Mouse (Mus musculus): ENCODE data around the gene Ehf.

Ehf gene

DNA sequence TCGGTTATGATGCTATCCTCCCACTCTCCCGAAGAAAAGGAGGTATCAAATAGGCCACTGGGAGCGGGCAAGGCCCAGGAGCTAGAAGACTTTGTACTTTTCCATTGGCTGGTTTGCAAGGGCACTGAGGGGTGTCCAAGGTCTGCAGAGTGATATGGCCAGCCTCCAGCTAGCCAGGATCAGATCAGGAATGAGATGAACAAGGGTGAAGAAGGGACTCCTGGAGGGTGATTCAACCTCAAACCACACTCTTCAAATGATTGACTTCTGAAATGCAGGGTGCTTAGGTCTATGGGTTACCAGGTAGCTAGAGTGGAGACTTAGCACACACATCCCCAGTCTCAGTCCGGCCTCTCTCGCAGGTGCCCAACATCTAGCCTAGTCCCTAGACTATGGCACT lies 9.3 kb downstream of the Ehf start:
- DNase-seq: no peak

DNA sequence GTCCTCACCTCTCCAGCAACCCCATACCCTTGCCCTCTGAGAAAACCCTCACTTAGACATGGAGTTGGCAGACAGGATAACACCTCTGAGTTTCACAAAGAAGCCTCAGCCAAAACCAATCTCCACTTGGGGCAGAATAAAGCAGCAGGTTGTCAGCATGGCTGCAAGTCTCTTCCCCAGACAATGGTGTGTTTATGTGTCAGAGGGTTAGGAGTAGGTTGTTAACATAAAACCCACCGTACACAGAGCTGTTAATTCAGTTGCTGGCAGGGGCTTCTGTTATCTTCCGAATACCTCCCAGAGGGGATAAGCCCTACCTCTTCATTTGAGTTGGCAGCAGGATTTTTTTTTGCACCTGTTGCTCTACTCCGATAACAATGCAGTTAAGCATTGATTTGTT lies 9.9 kb downstream of the Ehf start:
- DNase-seq: no peak

DNA sequence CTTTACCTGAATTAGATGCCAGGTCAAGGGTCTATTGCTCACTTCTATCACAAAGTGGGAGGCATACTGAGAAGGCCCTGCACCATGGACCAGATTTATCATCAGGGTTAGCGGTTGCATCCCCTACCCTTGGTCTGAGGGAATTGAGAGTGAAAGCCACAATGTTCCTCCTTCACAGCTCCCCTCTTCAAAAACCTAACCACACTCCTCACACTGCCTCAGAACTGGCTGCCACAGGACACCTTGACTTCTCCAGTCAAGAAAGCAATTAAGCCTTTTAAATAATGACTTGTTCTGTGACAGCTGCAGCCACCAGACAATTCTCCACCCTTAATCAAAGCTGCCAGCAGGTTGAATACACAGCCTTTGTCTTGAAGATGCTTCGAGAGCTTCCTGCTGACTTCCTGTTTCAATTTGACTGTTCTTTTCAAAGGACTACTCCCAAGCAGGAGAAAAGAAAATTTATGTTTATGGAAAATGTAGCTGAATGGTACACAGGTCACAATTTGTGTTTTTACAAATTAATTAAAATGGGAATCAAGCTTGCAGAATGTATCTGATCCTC lies 12.3 kb downstream of the Ehf start:
- DNase-seq: no peak

DNA sequence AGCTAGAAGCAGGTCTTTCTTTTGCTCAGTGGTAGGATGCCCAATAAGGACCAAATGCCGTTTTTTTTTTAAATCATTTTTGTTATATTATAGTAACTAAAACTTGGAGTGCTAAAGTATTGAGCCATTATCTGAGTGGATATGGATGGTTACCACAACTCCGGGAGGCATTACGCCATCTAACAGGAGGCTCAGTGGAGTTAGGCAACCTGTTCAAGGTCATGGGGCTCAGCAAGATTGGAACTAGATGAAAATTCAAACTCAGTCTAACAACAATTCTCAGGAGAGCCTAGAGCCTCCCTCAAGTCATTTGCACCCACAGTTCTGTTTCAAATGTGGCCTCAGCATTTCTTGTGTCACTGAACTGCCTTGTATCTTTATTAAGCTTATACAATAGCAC lies 12.9 kb downstream of the Ehf start:
- peak; percentile 34 for DNase-seq

DNA sequence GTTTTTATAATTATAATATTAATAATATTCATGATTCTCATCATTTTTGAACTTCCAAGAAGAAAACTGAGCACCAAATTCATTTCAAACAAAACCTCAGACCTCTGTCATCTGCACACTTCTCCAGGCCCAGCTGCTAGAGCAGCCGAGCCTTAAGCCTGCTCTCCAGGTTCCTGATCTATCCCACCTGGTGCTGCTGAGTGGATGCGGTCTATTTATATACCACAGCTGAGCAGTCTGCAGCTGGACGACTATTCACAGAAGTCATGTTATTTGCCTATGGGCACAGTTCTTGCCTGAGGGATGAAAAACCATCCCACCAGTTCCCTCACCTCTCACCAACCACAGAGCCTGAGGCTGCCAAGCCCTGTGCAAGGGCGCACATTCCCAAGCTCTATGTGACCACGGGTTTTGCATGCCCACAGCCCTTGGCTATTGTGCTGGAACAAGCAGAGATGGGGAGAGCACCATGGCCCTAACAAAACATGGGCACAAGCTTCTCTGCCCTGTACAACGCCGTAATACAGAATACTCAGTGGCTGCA lies 13.6 kb downstream of the Ehf start:
- no peak for DNase-seq

DNA sequence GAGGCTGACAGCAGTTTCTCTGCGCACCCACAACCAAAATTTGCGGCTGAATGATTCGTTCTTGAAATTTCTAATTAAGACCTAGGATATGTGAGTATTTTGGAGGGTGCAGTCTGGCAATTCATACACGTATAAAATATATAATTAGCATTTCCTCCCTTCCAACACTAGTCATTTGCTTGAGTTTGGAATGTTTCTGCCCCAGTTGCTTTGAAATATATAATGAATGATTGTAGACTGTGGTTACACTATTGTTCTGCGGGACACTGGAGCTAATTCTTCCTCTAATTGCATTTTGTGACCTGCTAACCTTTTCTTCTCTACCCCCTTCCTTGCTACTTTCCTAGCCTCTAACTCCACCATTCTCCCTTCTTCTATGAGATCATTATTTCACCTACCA lies 15.4 kb downstream of the Ehf start:
- DNase-seq: no peak

DNA sequence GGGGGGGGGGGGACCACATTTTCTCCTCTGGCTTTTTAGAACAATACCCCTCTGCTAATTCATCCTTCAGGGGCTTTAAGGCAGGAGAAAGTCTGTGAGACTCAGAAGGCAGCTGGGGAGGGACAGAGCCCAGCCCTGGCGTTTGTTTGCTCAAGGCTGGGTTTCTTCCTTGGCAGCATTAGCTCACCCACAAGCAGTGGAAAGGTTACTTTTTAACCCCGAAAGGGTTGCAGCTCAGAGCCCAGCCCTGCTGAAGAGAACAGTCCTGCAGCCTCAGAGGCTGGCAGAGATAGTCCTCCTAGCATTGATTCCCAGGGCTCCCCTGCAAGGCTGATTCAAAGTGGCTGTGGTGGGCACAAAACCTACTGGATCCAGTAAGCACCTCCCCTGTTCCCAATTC lies 17.5 kb downstream of the Ehf start:
- DNase-seq: peak; percentile 68

DNA sequence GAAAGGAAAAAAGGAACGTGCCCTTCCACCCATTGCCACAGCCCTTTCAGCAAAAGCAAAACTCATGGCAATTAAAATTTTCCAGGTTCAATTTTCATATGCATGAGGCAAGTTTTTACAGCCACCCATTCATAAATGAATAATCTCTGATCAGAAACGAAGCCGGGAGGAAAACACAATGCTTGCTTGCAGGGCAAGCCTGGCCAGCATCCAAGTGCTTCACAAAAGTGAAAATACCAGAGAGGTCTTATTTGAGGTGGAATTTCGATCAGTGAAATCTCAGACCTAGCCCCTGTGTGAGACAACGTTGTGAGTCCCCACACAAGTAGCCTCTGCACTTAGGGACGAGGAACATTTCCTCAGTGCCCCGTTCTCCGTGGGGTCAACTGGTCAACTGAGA lies 19.3 kb downstream of the Ehf start:
- peak; percentile 60 for DNase-seq

DNA sequence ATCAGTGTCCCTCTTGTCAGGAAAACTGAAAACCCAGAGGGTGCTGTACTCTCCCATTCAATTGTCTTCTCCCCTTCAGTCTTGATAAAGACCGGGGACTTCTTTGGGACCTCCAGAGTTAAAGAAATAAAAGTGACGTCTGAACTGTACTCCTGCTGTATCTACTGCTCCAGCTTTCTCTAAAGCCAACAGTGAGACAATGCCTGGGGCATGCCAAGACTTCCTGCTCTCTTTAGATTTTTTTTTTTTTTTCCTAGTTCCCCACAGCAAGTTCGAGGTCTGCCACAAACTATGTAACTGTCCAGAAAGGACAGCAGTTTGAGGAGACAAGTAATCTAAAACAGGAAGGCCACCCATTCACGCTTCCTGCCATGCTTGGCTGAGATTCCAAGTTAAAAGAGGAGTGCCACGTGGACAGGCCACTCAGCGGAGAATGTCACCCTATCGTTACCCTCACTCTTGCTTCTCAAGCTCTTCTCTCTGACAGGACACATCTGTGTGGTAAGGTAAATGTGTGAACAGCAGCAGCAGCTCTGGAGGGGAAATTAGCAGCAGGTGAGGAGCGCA lies 20.8 kb downstream of the Ehf start:
- peak; percentile 26 for DNase-seq

DNA sequence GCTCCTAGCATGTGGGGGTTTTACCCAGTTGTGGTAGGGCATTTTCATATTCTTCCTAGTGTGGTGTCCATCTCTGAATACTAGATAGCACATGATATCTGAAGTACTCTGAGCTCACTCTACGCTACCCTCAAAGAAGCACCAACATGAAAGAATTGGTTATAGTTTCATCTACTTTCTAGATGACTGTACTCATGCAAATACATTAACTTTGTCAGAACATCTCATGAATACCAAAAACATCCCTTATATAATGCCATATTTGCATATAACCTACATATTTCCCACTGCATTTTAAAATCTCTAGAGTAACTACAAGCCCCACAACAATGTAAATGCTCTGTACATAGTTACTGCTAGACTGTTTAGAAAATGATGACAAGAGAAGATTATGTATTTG lies 23.2 kb downstream of the Ehf start:
- no peak for DNase-seq

DNA sequence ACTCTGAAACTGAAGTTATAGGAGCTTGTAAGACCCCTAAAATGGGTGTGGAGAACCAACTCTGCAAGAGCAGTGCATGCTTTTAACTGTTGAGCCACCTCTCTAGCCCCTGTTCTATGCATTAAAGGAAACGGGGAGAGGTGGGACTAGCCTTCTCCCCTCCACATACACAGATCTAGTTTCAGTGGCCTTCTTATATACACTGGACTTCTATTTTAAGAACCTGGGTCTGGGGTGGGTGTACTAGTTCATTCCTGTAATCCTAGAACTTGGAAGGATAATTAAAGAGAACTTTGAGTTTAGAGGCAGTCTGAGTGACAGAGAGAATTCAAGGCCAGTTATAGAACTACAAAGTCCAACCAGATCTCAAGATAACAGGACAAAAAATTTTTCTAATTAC lies 24.6 kb downstream of the Ehf start:
- no peak for DNase-seq

DNA sequence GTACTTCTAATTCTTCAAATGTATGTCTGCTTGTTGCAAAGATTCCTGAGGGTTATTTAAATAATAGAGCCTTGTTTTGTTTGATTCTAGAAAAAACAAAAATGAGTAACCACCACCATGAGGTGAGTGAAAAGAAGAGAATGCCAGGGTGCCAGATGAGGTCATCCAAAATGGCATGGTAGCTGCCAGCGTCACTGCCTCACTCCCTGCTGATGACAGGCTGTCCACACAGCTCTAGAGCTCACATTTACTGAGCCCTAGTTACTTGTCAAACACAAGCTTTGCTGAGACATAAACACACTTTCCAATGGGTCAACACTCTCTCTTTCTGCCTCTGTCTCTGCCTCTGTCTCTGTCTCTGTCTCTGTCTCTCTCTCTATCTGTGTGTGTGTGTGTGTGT lies 25.3 kb downstream of the Ehf start:
- DNase-seq: no peak

DNA sequence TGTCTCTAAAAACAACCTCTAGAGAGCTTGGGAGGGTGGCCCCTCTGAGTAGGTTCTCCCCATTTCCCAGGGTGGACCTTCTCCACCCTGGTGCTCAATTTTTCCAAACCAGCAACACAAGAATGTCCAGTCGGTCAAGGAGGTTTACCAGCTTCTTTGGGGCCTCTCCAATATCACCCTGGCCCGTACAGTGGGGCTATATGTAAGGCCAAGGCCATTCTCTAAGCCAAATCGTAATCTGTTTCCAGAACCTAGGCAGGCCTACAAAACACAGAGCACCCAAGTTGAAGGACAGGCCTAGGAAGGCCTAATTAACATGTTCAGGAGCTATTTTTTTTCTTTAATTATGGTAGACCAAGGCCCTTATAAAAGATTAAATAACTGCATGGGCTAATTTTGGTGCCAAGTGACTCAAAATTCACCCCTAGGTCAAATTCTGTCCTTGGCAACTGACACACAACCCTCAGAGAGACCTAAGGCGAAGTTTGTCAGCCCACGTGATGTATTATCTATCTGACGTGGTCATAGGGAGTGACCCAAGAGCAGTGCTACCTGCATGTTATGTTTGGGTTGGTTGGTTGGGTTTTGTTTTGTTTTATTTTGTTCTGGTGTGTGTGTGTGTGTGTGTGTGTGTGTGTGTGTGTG lies 27.6 kb downstream of the Ehf start:
- DNase-seq: no peak

DNA sequence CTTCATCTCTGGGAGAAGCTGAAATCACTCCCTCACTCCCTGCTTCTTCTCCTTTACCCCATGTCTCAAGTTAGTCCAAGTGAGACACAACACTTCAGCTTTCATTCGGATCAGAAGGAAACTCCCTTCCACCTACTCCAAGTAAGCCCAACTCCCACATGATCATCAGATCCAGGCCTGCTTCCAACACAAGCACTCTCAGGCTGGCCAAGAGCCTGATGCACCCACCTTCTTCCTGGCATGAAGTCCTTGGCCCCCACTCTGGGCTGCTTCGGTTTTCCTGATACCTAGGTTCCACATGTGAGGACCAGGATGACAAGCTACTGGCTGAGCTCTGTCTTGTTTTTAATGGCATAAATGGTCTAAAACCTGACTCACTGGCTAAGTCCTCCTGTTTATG lies 28.3 kb downstream of the Ehf start:
- peak; percentile 56 for DNase-seq

DNA sequence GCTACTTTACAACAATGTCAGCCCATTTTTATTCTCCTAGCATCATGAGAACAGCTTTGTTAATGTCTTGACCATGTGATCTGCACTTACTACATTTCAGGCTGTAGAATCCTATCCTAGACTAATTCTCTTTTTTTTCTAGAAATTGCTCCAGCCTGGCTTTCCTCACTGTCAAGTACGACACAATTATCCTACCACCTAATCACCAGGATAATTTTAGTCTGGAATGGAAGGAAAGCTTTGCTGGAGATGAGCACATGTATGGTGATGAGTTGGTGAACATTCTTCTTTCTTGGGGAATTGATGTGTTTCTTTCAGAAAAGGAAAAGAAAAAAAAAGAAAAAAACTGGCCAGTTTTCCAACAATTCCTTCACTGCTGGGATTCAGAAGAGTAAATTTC lies 28.8 kb downstream of the Ehf start:
- peak; percentile 29 for DNase-seq

DNA sequence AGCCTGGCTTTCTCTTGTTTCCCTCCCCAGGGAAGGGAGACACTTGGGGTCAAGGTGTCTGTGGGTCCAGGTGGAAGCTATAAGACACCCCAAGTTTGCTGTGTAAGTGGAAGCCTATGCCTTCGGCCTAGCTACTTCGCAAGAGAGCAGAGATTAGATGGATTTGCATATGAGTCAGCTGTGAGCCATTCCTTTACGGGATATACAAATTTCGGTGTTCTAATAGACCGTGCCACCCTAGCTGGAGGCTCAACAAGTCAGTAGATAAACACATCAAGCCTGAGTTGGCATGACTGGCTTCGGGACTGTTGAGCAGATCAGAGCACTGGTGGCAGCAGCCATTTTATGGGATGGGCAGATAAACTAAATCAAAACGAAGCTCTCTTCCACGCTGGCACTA lies 31.6 kb downstream of the Ehf start:
- DNase-seq: no peak

DNA sequence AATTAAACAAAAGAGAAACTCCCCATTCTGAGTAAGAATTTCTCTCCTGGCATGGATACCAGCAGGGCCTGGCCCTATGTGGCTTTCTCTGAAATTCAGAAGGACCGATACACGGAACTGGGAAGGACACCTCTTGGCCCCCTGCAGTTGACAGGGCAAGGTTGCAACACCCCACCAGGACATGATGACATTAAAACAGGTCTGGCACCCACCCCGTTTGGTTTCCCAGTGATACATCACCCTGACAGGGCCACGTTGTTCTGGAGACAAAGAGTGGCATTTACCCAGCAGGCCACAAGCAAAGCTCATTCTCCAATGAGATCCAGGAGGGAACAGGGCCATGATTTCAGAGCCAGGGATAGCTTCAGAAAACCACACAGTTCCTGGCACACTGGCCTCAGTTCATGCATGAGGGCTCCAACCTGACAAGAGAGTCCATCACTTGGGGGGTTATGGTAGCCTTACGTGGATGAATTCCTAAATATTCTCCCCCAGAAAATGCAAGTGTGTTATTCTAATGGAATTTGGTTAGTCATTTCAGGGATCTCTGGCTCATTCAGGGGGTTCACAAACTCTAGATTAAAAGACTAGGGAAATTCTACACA lies 32.4 kb downstream of the Ehf start:
- no peak for DNase-seq

DNA sequence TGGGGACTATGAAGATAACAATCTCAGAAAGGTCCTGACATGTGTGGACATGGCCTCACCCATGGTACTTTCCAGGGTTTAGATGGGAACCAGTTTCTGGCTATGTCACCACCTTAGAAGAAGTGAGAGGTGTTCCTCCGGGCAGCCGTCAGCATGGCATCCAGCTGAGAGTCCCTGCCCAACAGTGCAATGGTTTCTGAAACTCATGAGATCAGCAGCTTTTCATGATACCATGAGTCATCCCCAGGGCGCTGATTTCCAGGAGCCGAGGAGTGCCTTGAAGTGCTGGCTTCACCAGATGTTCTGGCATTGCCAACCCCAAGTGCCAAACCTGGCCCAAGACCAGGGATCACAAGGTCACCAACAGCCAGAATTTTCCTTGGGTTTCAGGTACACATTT lies 64.0 kb downstream of the Ehf start:
- no peak for DNase-seq

DNA sequence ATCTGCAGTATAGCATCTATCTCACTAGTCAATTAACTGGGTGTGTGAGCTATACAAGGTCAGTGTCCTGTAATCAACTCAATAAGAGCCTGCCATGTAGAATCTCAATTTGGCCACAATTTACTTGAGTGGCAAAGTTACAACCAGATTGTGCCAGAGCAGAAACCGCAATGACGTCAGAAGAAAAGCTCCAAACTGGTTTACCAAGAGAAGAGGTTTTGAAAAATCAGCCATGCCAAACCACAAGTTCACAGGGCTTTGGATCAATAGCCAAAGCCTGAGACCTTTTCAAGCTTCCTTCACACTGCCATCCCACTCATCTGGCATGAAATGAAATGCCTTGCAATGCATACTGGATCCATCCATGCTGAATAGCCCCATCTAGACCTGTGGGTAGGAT lies 76.3 kb downstream of the Ehf start:
- no peak for DNase-seq

DNA sequence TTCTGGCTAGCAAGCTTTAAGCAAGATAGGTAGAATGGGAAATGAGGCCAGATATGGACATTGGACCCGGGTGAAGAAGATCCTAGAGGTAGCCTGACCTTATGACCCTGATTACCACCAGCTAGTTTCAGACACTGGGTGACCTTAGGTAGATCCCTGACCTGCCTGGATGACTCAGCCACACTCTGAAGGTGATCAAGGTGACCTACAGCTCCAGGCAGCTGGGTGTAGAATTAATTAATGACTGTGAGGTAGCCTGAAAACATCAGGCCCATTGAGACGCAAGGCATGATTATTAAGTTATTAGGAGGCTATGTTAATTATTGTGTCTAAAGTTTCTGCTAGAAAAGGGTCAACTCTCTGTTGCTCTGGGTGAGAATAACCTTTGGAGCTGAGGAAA lies 82.2 kb downstream of the Ehf start:
- no peak for DNase-seq

DNA sequence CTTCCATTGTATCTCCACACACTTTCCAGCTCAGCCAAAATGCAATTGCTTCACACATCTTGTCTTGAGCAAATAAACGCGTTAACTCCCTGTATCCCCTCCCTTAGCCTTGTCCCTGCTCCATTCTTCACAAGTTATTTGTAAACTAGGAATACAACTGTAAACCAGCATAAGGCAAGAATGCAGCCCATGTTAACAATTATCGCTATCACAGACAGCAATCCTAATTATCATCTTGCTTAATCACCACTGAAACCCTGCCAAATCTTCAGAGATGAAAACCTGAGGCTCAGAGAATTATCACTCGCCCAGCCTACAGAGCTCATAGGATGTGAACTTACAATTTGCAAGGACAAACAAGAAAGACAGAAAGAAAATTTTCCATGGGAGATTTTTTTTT lies 84.8 kb downstream of the Ehf start:
- no peak for DNase-seq

DNA sequence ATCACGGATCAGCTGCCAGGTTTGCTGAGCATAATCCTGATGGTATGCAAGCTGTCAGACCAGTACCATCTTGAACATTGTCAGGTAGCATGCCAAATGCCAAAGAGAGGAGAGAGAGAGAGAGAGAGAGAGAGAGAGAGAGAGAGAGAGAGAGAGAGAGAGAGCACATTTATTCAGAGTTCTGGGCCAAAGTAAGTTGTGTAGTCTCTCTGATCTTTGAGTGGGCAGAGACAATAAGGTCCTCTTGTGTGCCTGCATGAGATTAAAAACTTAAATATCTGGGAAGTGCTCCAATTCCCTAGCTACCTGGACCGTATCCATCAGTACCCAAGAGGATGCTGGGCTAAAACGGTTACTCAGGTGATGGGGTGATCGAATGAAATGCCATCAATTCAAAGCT lies 87.3 kb downstream of the Ehf start:
- DNase-seq: no peak

DNA sequence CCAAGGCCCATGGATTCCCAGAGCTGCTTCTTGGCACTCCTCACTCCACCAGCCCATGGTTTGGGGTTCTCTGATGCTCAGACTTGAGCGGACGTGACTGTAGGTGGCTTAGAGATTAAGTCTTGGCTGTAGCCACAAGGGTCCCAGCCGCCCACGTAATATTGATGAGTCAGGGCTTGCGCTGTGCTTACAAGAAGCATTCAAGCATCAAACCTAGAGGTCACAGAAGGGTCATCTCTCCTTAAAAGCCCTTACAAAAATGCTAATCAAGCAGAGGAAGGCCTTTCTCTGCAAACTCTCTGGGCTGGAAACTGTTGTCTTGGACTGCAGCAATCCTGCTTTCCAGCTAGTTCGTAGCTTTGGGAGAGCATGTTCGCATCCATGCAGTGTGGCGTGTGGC lies 88.2 kb downstream of the Ehf start:
- no peak for DNase-seq

DNA sequence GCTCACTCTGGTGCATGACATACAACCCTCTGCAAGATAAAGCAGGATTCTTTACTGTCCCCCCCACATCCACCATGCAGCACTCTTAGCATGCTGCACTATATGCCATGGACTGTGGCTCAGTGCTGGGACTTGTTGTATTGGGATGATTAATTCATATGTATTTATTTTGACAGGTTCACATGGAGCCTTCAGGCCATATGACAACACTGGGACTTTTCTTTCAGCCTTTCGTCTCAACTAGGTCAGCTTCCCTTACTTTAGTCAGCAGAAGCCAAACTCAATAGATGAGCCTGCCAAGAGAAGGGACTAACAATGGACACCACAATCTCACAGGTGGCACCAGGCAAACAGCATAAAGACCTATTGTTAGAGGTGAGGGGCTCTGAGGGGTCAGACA lies 89.5 kb downstream of the Ehf start:
- DNase-seq: no peak
